Mouse (Mus musculus) retina, adult 2 months (tissue): ENCODE results near the gene Zbtb42.

Source experiments
- DNase-seq: peaks from one replicate; pipeline ENCODE4 v3.0.0-alpha.2; 2012; ENCODE audit warnings: low read depth, low spot score

Gene Zbtb42

GRCm38 (mm10) chr12:112661327-112661605 lies 17.4 kb upstream of the Zbtb42 start:
- DNase-seq: no peak

DNA sequence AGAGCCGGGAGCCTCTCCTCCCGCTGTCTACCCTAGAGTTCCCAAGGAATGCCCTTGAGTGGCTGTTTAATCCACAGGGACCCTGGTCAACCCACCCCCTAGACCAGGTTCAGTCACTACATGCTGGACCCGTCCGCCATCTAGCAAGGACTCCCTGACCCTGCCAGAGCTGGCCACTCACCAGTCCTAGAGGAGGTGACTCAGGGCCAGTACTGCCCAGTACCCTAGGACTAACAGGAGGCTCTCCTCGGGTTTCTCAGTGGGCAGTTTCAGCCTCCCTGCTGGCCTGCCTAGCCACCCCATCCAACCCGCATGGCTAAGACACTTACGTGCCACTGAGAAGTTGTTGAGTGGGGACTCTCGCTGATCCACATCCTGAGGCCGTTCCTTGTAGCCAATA lies 16.8 kb upstream of the Zbtb42 start:
- no peak for DNase-seq

- DNase-seq: no peak
Measured at GRCm38 (mm10) chr12:112663303-112663702, 15.3 kb upstream of the Zbtb42 start.

DNA sequence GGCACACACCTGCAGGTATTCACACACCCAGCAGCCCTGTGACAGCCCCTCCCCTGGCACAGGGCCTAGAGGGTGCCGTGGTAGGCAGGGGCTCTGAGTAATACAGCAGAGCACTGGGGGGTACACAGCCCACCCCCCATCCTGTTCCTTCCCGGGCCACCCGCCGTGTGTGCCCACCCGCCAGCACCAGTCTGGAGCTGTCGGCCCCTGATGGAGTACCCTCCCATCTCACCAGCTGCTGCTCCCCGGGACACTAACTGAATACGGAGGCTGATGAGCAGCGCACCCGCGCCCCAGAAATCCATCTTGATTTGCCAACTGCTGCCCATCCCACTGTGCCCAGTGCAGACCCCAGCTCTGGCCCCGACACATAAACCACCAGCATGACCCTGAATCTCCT lies 14.9 kb upstream of the Zbtb42 start:
- no peak for DNase-seq

DNA sequence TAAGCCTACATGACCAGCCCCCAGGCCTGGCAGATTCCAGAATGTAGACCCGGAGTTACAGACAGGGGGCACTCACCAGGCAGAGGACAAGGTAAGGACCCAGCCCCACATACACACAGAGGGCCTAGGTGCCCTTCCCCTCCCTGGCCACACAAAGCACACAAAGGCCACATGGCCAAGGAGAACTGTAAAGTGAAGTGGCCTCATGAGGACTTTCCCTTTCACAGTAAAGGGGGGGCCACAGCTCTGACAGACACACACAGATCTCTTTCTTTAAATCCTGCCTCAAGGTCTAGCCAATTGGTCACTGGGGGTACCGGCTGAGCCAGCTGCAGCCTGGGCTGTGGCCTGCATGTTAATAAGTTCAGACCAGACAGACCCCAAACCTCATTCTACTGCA lies 14.5 kb upstream of the Zbtb42 start:
- DNase-seq: no peak

- DNase-seq: no peak
Measured at GRCm38 (mm10) chr12:112664656-112665055, 14.0 kb upstream of the Zbtb42 start.

DNA sequence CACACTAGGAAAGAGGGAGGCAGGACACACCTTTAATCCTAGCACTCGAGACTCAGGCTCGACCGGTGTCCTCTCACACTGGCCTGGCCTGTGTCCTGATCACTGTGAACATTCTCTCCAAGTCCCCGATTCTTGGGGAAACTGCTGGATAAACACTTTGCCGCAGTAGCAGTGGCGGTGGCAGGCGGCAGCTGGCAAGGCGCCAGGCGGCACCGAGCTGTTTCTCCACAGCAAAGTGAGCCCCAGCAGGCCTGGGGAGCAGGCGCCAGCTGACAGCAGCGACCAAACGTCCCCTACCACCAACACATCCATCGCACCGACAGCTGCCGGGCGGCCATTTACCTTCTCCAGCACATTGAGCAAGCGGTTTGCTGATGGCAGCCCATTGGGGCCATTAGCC lies 13.2 kb upstream of the Zbtb42 start:
- DNase-seq: no peak

DNA sequence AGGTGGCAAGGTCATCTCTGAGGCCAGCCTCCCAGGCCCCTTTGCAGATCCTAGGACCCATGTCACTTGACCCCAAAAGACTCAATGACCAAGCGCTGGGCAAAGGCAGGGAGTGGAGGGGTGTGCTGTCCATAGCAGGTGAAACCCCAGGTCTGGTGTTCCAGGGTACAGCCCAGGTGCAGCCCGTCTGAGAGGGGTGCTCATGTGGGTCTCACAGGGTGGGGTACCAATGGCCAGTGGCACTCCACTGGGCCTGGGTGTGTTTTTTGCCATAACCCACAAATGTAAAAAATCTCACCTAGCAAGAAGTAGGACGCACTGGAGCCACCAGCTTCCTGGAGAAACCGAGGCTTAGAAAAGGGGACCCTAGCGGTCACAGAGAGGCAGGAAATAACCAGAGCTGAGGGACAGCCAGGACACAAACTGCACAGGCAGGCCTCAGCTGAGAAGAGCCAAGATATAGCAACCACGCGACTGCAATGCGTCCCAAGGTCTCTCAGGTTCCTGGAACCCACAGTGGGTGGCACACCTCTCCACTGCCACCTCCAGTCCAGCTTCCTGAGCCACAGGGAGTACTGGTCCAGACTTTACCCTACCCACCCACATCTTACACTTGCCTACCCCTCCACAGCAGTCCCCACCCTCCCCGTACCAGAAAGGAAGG lies 12.6 kb upstream of the Zbtb42 start:
- no peak for DNase-seq

DNA sequence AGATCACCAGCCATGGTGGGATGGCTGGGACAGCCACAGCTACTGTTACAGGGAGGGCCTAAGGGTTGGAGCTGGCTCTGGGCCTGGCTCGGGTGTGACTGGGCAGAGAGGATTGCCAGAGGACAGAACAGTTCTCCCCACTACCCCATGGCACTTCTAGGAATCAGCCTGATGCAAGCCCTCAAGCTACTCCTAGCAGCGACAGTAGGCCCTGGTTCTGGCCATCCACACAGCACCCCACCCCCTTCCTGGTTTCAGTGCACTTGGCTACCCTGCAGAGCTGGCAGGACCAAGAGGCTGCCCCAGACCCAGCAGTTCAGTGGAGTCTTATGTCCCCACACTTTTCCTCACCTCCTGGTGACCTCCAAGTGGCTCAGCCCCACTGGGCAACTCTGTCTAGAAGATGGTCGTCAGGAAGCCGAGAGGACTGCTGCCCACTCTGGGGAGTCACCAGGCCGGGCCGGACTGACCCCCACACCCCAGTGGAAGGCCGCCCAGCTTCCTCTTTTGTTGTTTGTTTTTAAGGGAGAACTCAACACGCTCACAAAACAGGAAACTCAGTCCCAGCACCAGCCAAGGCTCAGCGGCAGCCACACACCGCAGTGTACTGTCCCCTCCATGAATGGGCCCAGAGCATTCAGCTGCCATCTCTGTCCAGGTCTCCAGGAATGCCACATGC lies 10.9 kb upstream of the Zbtb42 start:
- DNase-seq: no peak

DNA sequence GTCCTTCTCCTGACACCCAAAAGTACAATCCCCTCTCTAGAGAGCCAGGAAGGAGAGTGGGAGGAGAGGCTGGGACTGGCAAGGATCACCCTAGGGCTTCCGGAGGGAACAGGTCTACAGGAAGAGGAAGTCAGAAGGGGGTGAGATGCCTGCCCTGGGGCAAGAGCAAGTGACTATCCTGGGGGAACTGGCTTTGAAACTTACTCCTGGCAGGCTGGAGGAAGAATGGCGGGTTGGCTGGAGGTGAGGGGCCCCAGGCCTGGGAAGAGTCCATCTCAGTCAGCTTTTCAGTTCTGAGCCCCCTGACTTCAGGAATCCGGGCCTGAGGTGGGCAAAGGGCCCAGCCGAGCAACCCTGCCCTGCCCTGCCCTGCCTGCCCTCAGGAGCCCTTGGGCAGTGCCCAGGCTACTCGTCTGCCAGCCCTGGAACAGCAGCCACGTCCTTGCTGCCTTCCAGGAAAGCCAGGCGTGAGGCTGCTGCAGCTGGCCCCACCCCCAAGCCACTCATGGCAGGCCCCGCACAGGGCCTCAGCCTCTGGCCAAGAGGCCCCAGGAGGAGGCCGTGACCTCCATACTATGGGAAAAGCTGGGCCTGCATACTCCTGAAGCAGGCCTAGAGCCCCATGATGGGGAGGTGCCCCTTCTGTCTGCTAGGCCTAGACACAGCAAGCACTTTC lies 7.8 kb upstream of the Zbtb42 start:
- no peak for DNase-seq

- no peak for DNase-seq
Measured at GRCm38 (mm10) chr12:112671891-112672290, 6.7 kb upstream of the Zbtb42 start.

DNA sequence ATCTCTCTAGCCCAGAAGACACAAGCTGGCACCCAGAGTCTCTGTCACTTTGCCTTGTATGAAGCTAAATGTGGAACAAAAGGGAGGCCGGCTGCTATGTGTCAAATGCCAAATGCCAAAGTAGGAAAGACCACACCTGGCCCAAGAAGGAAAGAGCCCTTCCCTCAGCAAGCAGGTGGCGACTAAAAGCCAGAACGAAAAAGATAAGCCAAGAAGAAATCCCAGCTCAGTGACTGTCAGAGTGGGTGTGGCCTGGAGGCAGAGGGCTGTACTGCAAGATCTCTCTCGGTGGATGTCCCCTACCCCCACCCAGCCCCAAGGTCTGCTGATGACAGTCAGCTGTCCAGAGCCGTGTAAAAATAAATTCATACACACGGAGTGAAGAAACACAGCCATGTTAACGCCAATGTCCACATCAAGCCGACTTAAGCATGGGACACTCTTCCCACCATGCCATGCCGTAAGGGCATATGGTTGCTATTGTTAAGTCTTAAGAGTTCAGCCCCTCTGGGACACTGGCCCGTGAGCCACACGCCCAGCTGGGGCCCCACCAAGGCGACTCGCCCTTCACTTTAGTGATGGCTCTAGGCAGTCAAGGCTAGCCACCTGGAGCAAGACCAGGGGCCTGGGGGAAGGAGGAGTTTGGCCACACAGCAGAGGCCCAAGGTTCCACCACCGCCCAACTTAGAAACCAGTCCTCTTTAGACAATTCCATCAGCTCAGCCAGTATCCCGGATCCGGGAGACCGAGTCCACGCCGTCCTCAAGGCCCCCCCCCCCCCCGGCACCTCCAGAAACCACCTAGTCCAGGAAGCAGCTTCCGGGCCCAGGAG lies 5.7 kb upstream of the Zbtb42 start:
- DNase-seq: no peak

GRCm38 (mm10) chr12:112673576-112674091 lies 5.0 kb upstream of the Zbtb42 start:
- no peak for DNase-seq

- DNase-seq: no peak
Measured at GRCm38 (mm10) chr12:112674132-112675011, 4.3 kb upstream of the Zbtb42 start, which contains the start of gene Akt1. Akt1 (minus strand) TSS chr12:112674884.

GRCm38 (mm10) chr12:112675245-112676035 lies 3.2 kb upstream of the Zbtb42 start:
- peak; percentile 63 for DNase-seq

GRCm38 (mm10) chr12:112677076-112677475 lies 1.6 kb upstream of the Zbtb42 start:
- no peak for DNase-seq

- DNase-seq: no peak
Measured at GRCm38 (mm10) chr12:112677943-112678554, 579 bp upstream of the Zbtb42 start.

DNA sequence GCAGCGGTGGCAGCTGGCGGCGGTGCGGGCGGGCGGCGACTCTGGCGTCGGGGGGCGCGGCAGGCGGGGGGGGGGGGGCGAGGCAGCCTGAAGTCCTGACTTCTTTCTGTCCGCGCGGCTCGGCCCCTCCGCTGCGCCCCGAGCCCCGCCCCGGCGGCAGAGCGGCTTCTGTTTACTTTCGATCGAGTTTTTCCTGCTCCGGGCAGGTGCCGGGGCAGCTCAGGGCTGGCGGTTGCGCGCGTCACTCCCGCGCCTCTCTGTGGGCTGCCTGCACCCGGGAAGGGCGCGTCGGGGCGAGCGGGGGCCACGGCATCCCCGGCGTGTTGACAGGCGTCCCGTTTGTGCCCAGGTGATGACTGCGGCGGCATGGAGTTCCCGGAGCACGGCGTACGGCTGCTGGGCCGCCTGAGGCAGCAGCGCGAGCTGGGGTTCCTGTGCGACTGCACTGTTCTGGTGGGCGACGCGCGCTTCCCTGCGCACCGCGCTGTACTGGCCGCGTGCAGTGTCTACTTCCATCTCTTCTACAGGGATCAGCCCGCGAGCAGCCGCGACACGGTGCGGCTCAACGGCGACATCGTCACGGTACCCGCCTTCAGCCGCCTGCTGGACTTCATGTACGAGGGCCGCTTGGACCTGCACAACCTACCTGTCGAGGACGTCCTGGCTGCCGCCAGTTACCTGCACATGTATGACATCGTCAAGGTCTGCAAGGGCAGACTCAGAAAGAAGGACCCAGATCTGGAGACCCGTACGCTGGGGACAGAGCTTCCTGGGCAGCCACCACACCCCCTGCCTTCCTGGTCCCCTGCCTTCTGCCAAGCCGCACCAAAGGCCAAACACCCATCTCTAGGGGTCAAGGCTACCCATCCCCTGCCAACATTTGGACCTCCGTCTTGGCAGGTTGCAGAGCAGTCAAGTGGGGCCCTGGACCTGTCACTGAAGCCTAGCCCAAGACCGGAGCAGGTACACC lies 684 bp downstream of the Zbtb42 start:
- no peak for DNase-seq

DNA sequence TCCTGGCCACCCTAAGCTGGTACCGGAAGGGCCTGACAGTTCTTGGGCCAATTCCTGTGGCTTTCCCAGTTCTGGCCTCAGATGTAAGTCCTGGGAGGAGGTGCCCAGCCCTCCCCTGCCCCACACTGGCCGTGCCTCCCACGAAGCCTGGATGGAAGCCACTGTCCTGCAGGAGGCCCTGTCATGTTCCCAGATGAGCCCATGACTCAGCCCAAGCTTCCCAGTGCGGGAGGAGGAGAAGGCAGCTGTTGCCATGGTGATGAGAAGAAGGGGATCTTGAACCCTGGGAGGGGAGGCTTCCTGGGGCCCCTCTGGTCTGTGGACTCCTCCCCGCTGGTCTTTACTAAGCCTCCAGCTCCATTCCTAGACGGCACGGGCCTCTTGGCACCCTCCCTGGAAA lies 4.7 kb downstream of the Zbtb42 start:
- DNase-seq: no peak
